Mouse (Mus musculus): ENCODE results near the gene Gnat1.

- TF ChIP-seq CTCF (IDR thresholded peaks at IDR 0.05; ENCODE audit: insufficient read depth, low read length) (no peak), POLR2A (IDR thresholded peaks at IDR 0.05; ENCODE audit: borderline replicate concordance, extremely low read depth, low read depth, low read length) (no peak)
These were observed 20.0 kb downstream of the Gnat1 start for GRCm38 (mm10) chr9:107659551-107659950.
